Mouse (Mus musculus) MEL (cell line): ENCODE results near the gene Sacs. TPM values are rescaled to one million over a fixed set of nuclear protein-coding genes. Genes with fewer than 3 reads are reported as not detected.
"Not testable (repeated sequence)": the region's sequence is repeated elsewhere in the genome, so short reads cannot be mapped to it uniquely, and the experiment has no call there.

Source experiments
- DNase-seq: peaks from one replicate; pipeline ENCODE4 v3.0.0; 2011; ENCODE audit warnings: low read depth, low spot score
- H3K27ac ChIP-seq: 2 replicates; pipeline ENCODE4 v1.5.1; 2012; ENCODE audit warnings: low read depth, mild to moderate bottlenecking, control low read depth, low read length, moderate library complexity; ENCODE audit not compliant: control insufficient read depth
- H3K27me3 ChIP-seq, 2 experiments: fragments of 150-350 bp in 1 of 2; sonication (generic) in 1 of 2; 2 replicates each; pipeline ENCODE4 v1.6.1; 2012; ENCODE audit warnings: low read length in 2 of 2, mild to moderate bottlenecking in 2 of 2, improper control_type of control experiment in 1 of 2, moderate library complexity in 1 of 2; ENCODE audit not compliant: insufficient read depth in 2 of 2, control insufficient read depth in 1 of 2
- H3K36me3 ChIP-seq, 2 experiments: 2 replicates each; pipeline ENCODE4 v1.6.1; 2012 to 2014; ENCODE audit warnings: low read length in 2 of 2, improper control_type of control experiment in 1 of 2, inconsistent platforms in 1 of 2, mild to moderate bottlenecking in 1 of 2; ENCODE audit not compliant: insufficient read depth in 2 of 2, control insufficient read depth in 1 of 2
- H3K4me1 ChIP-seq, 2 experiments: fragments of 150-350 bp in 1 of 2; sonication (generic) in 1 of 2; 2 replicates each; pipeline ENCODE4 v1.6.1; 2012; ENCODE audit warnings: low read length in 2 of 2, improper control_type of control experiment in 1 of 2, mild to moderate bottlenecking in 1 of 2; ENCODE audit not compliant: insufficient read depth in 2 of 2, control insufficient read depth in 1 of 2
- H3K4me3 ChIP-seq, 2 experiments: fragments of 150-350 bp in 1 of 2; sonication (generic) in 1 of 2; 2 replicates each; pipeline ENCODE4 v1.5.1; 2012; ENCODE audit warnings: low read depth in 2 of 2, low read length in 2 of 2, mild to moderate bottlenecking in 2 of 2, moderate library complexity in 2 of 2, control low read depth in 1 of 2, improper control_type of control experiment in 1 of 2; ENCODE audit not compliant: control insufficient read depth in 1 of 2, insufficient read depth in 1 of 2
- H3K79me2 ChIP-seq: 2 replicates; pipeline ENCODE4 v1.6.1; 2012; ENCODE audit warnings: mild to moderate bottlenecking, low read length, moderate library complexity; ENCODE audit not compliant: control insufficient read depth, poor library complexity, insufficient read depth
- H3K9ac ChIP-seq: 2 replicates; pipeline ENCODE4 v1.6.1; 2012; ENCODE audit warnings: low read depth, mild to moderate bottlenecking, control low read depth, low read length, moderate library complexity; ENCODE audit not compliant: control insufficient read depth, poor library complexity, severe bottlenecking
- H3K9me3 ChIP-seq: fragments of 150-350 bp; sonication (generic); replicated peaks from 2 replicates; pipeline ENCODE4 v1.6.1; 2012; ENCODE audit warnings: mild to moderate bottlenecking, low read length, improper control_type of control experiment, moderate library complexity; ENCODE audit not compliant: insufficient read depth
- CHD1 ChIP-seq: IDR thresholded peaks from 2 replicates; pipeline ENCODE4 v1.6.1; 2012; ENCODE audit warnings: low read depth, mild to moderate bottlenecking, inconsistent platforms, low read length, improper control_type of control experiment
- CHD2 ChIP-seq: IDR thresholded peaks from 2 replicates; pipeline ENCODE4 v1.6.1; 2011; ENCODE audit warnings: low read length, improper control_type of control experiment
- E2F4 ChIP-seq: IDR thresholded peaks from 2 replicates; pipeline ENCODE4 v1.6.1; 2011; ENCODE audit warnings: low read depth, low read length, improper control_type of control experiment, borderline replicate concordance
- GABPA ChIP-seq: IDR thresholded peaks from 2 replicates; pipeline ENCODE4 v1.6.1; 2012; ENCODE audit warnings: low read depth, mild to moderate bottlenecking, inconsistent platforms, low read length, improper control_type of control experiment, moderate library complexity
- GATA1 ChIP-seq: IDR thresholded peaks from 2 replicates; pipeline ENCODE4 v1.6.1; 2011; ENCODE audit warnings: low read depth, low read length, improper control_type of control experiment
- HCFC1 ChIP-seq: IDR thresholded peaks from 2 replicates; pipeline ENCODE4 v1.6.1; 2012; ENCODE audit warnings: low read depth, mild to moderate bottlenecking, inconsistent platforms, low read length, improper control_type of control experiment, moderate library complexity
- MAFK ChIP-seq: IDR thresholded peaks from 2 replicates; pipeline ENCODE4 v1.6.1; 2011; ENCODE audit warnings: low read depth, mild to moderate bottlenecking, low read length, improper control_type of control experiment, borderline replicate concordance
- MAX ChIP-seq: IDR thresholded peaks from 2 replicates; pipeline ENCODE4 v1.6.1; 2011; ENCODE audit warnings: low read length, improper control_type of control experiment
- MXI1 ChIP-seq: IDR thresholded peaks from 2 replicates; pipeline ENCODE4 v1.6.1; 2011; ENCODE audit warnings: mild to moderate bottlenecking, low read depth, low read length, improper control_type of control experiment
- MYB ChIP-seq: IDR thresholded peaks from 2 replicates; pipeline ENCODE4 v1.6.1; 2011; ENCODE audit warnings: mild to moderate bottlenecking, low read depth, low read length, improper control_type of control experiment
- NELFE ChIP-seq: IDR thresholded peaks from 2 replicates; pipeline ENCODE4 v1.6.1; 2011; ENCODE audit warnings: low read depth, low read length, improper control_type of control experiment
- NRF1 ChIP-seq: IDR thresholded peaks from 2 replicates; pipeline ENCODE4 v1.6.1; 2014; ENCODE audit warnings: low read depth, mild to moderate bottlenecking, inconsistent platforms, low read length, improper control_type of control experiment, moderate library complexity; ENCODE audit not compliant: poor library complexity, insufficient read depth, severe bottlenecking
- POLR2A ChIP-seq, 2 experiments: IDR thresholded peaks; 2 replicates each; pipeline ENCODE4 v1.6.1; 2011 to 2012; ENCODE audit warnings: low read length in 2 of 2, mild to moderate bottlenecking in 2 of 2, control low read depth in 1 of 2, improper control_type of control experiment in 1 of 2, low read depth in 1 of 2, moderate library complexity in 1 of 2; ENCODE audit not compliant: control insufficient read depth in 1 of 2, insufficient read depth in 1 of 2, poor library complexity in 1 of 2
- POLR2AphosphoS2 ChIP-seq: IDR thresholded peaks from 2 replicates; pipeline ENCODE4 v1.6.1; 2011; ENCODE audit warnings: low read length, improper control_type of control experiment
- POLR2AphosphoS5 ChIP-seq: IDR thresholded peaks from 2 replicates; pipeline ENCODE4 v1.6.1; 2012; ENCODE audit warnings: low read depth, borderline replicate concordance, mild to moderate bottlenecking, inconsistent platforms, low read length, moderate library complexity, mixed read lengths
- RCOR1 ChIP-seq: IDR thresholded peaks from 2 replicates; pipeline ENCODE4 v1.6.1; 2012; ENCODE audit warnings: low read depth, mild to moderate bottlenecking, inconsistent platforms, low read length, improper control_type of control experiment
- TAL1 ChIP-seq: IDR thresholded peaks from 2 replicates; pipeline ENCODE4 v1.6.1; 2012; ENCODE audit warnings: mild to moderate bottlenecking, inconsistent platforms, low read length, moderate library complexity, mixed read lengths
- TBP ChIP-seq: IDR thresholded peaks from 2 replicates; pipeline ENCODE4 v1.8.0; 2011; ENCODE audit warnings: low read depth, low read length, improper control_type of control experiment
- TCF12 ChIP-seq: IDR thresholded peaks from 2 replicates; pipeline ENCODE4 v1.6.1; 2014; ENCODE audit warnings: low read depth, mild to moderate bottlenecking, inconsistent platforms, low read length, improper control_type of control experiment, moderate library complexity
- USF2 ChIP-seq, 2 experiments: IDR thresholded peaks; 2 replicates each; pipeline ENCODE4 v1.6.1; 2011 to 2012; ENCODE audit warnings: improper control_type of control experiment in 2 of 2, low read length in 2 of 2, borderline replicate concordance in 1 of 2, inconsistent platforms in 1 of 2, low read depth in 1 of 2, mild to moderate bottlenecking in 1 of 2; ENCODE audit not compliant: insufficient read depth in 1 of 2
- ZC3H11A ChIP-seq: IDR thresholded peaks from 2 replicates; pipeline ENCODE4 v1.6.1; 2012; ENCODE audit warnings: low read depth, mild to moderate bottlenecking, inconsistent platforms, low read length, improper control_type of control experiment
- ZKSCAN1 ChIP-seq: IDR thresholded peaks from 2 replicates; pipeline ENCODE4 v1.6.1; 2012; ENCODE audit warnings: low read depth, mild to moderate bottlenecking, inconsistent platforms, low read length, improper control_type of control experiment, moderate library complexity
- ZNF384 ChIP-seq: IDR thresholded peaks from 2 replicates; pipeline ENCODE4 v1.6.1; 2012; ENCODE audit warnings: low read depth, mild to moderate bottlenecking, inconsistent platforms, low read length, improper control_type of control experiment
- polyA plus RNA-seq, 2 experiments: library from polyadenylated mRNA; stranded (reverse) in 1 of 2; unstranded in 1 of 2; fragments of >175 nt in 1 of 2; fragments of >200 nt in 1 of 2; gene quantifications; 2 replicates each; pipeline versions ENCODE4 v1.2.1 to v1.2.4; 2012; ENCODE audit warnings: low replicate concordance in 2 of 2, low read depth in 1 of 2; ENCODE audit not compliant: insufficient read length in 2 of 2, insufficient read depth in 1 of 2, missing spikeins in 1 of 2
- total RNA-seq: library from RNA; depleted of rRNA; stranded (reverse); fragments of 300-350 nt; gene quantifications from 2 replicates; pipeline ENCODE4 v1.2.3, GENCODE M21; 2012

Gene Sacs
- total and polyA plus RNA-seq, 3 experiments = 10.9 to 32.0 (median 12.1) TPM

DNA sequence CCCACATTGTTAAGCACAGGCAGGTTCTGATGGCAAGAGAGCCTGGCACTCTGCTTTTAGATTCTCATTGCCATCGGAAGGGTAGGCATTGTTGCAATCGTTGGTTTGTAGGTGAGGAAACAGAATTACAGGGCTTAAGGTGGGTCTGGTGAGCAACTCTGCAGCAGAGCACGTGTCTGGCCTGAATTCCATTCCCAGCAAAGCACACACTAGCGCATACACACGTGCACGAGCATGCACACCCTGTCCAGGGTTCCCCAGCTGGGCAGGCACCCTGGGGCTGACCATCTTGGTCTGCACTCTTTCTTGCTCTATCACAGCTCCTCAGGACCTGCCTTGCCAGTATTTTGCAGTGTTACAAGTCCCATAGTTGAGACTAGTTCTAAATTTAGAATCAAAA is 13.1 kb upstream of the Sacs start:
- no peaks in the 10 kb centered on the region for H3K4me1 ChIP-seq
- H3K27me3 ChIP-seq = peaks cover 0 to 2% of the 10 kb centered on the region in 2 experiments; a peak in 1 of 4 replicates
- H3K36me3 ChIP-seq = no peaks in the 10 kb centered on the region
- DNase-seq = no peak
- no peaks in the 10 kb centered on the region for H3K79me2 ChIP-seq
- no peak overlapping the region for H3K4me3 ChIP-seq
- TF ChIP-seq E2F4 (no peak), TAL1 (no peak), HCFC1 (no peak), CHD2 (no peak), TCF12 (no peak), ZKSCAN1 (no peak), POLR2AphosphoS2 (no peak), RCOR1 (no peak), CHD1 (no peak), MAFK (no peak), POLR2AphosphoS5 (no peak), ZNF384 (no peak), USF2 (IDR thresholded peaks at IDR 0.05; ENCODE audit: borderline replicate concordance in 1 of 2, insufficient read depth in 1 of 2, low read depth in 1 of 2, low read length in 2 of 2) (no peak), MYB (no peak), GATA1 (no peak)
- TF ChIP-seq, all 39 proteins: peak for 0
- no peaks in the 10 kb centered on the region for H3K9me3 ChIP-seq
- no peak overlapping the region for H3K27ac ChIP-seq
- no peak overlapping the region for H3K9ac ChIP-seq

DNA sequence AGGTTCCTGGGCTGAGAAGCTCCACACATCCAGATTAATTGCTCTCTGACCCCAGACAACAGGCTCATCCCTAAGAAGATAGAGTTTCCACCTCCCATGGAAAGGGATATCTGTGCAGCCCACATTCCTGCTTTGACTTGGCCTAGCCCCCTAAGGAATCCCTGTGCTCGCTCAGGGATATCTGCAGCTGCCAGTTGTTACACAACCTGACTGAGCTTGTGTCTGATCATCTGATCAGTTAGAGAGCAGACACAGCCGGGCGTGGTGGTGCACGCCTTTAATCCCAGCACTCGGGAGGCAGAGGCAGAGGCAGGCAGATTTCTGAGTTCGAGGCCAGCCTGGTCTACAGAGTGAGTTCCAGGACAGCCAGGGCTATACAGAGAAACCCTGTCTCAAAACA is 10.9 kb upstream of the Sacs start:
- not testable (repeated sequence) for H3K79me2 ChIP-seq, H3K9ac ChIP-seq, H3K9me3 ChIP-seq, H3K36me3 ChIP-seq, H3K4me3 ChIP-seq, H3K27ac ChIP-seq, H3K27me3 ChIP-seq, DNase-seq, H3K4me1 ChIP-seq

DNA sequence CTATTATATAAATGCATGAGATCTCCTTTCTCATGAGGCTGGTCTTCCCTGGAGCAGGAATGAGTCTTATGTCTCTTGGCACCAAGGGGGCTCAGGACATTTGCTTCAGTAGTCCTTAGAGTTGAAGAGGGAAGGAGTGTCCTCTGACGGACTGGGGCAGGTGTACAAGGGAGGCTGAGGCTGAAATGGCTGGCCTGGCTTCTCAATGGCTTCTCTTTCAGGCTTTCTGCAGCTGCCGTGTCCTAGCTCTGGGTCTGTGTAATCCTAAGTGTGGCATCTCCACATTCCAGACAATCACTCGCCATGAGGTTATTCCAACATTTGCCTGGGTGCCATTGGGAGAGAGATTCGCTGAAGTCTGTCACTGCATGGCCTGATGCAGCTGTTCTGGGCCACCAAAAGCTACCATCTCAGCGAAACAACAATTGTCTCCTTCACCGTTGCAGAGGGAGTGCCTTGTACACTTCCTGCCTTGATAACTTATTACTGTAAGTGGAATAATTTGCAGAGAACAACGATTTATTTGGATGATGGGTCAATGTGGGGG is 9.2 kb upstream of the Sacs start:
- TF ChIP-seq CHD1 (no peak), CHD2 (no peak), TBP (no peak), MAX (no peak), NRF1 (no peak), MAFK (no peak), POLR2AphosphoS2 (no peak), USF2 (IDR thresholded peaks at IDR 0.05; ENCODE audit: borderline replicate concordance in 1 of 2, insufficient read depth in 1 of 2, low read depth in 1 of 2, low read length in 2 of 2) (no peak), TAL1 (no peak), ZC3H11A (no peak), NELFE (no peak), GABPA (no peak), POLR2A (IDR thresholded peaks at IDR 0.05; ENCODE audit: control insufficient read depth in 1 of 2, insufficient read depth in 1 of 2, low read depth in 1 of 2, low read length in 2 of 2, poor library complexity in 1 of 2) (no peak), MXI1 (no peak)
- TF ChIP-seq, all 39 proteins: peak for 0
- H3K79me2 ChIP-seq = no peaks in the 10 kb centered on the region
- no peaks in the 10 kb centered on the region for H3K36me3 ChIP-seq
- H3K27ac ChIP-seq = no peak overlapping the region
- H3K9me3 ChIP-seq = no peaks in the 10 kb centered on the region
- no peak overlapping the region for H3K9ac ChIP-seq
- no peak for DNase-seq
- H3K4me1 ChIP-seq = no peaks in the 10 kb centered on the region
- H3K4me3 ChIP-seq = no peak overlapping the region
- H3K27me3 ChIP-seq = peaks cover 0 to 2% of the 10 kb centered on the region in 2 experiments; a peak in 1 of 4 replicates
